Mouse (Mus musculus) layer of hippocampus, adult 2 months (tissue): ENCODE results near the gene Kcne4. TPM values are rescaled to one million over a fixed set of nuclear protein-coding genes. Genes with fewer than 3 reads are reported as not detected.

ENCODE experiments used
- DNase-seq, 2 experiments: peaks; one replicate each; pipeline ENCODE4 v3.0.0; 2022; ENCODE audit warnings: low spot score in 2 of 2
- H3K27ac ChIP-seq: fragments of 200-600 bp; 2 replicates; pipeline ENCODE4 v1.8.1; 2022
- H3K4me3 ChIP-seq: fragments of 200-600 bp; 2 replicates; pipeline ENCODE4 v1.8.1; 2022; ENCODE audit warnings: mild to moderate bottlenecking
- CTCF ChIP-seq: fragments of 200-600 bp; conservative IDR thresholded peaks from 2 replicates; pipeline ENCODE4 v1.8.1; 2022; ENCODE audit warnings: antibody characterized with exemption, mild to moderate bottlenecking, moderate library complexity
- total RNA-seq, 2 experiments: library from RNA; stranded (reverse); gene quantifications; 2 replicates each; pipeline ENCODE4 v1.2.3; 2021

Gene Kcne4
- total RNA-seq, 2 experiments from 2014 or later = 0.44 to 0.83 TPM

DNA sequence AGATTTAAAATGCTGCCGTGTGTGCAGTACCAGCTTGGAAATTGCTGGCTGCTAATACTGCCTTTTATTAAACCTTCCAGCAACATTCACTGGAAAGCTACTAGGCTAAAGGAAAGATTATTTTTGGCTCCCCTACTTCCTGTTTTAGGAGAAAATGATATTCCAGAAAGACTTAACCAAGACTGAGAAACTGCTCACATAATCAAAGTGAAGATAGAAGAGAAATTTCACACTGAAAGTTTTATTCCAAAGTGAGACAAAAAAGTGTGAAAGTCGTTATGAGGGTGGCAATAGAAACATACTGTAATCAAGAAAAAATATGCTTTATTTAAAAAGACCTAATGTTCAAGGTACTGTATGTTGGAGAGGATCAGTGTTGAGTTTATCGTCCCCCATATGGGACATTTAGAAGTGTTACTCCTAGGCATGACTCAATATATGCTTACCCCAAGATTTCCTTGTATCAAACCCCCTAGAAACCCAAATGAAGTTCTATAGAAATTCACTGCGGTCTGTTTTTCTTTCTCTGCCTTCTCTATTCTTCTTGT, 48.3 kb downstream of the Kcne4 start:
- Histone ChIP-seq H3K4me3 (no peak overlapping the region), H3K27ac (no peak overlapping the region)
- no peak for DNase-seq
- no peak for TF ChIP-seq CTCF

DNA sequence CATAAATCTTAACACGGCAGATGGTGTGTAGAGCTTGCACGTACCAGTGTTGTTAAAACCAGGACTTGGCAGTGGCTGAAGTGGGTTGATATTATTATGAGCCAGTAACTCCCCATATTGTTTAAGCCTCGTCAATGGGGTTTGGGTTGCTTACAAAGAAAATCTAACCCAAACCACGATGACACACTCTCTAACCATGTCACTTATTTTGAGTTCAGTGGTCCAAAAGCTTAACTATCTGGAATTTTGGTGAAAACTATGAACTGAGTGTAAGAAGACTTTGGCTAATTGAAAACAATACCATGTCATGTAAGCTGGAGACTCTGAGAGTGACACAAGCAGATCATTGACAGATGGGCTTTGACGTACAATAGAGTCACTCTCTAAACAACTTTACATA, 49.4 kb downstream of the Kcne4 start:
- no peak for DNase-seq
- no peak overlapping the region for H3K27ac ChIP-seq
- no peak for TF ChIP-seq CTCF
- no peak overlapping the region for H3K4me3 ChIP-seq

DNA sequence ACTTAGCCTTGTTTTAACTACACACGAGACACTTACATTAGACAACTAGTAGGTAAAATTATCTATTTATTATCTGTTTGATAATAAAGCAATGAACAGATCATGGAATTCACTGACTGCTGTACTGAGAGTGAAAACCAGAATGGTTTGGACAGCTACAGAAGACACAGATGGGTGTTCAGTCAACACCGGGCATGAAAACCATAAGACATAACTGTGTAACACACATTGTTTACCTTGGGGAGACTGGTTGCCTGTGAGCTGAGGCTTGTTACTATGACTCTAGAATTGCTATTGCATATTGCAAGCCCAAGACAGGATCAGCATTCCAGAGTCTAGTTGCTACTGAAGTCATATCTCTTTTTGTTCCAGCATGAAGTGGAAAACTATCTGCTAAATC, 49.9 kb downstream of the Kcne4 start:
- no peak for TF ChIP-seq CTCF
- DNase-seq = peak in 1 of 2 experiments; percentile 5
- no peak overlapping the region for H3K4me3 ChIP-seq
- H3K27ac ChIP-seq = no peak overlapping the region

Other genes with a start within 250 kb of the Kcne4 start
- 100 to 1,000 TPM; 186 to 188 TPM for gene Acsl3, start 158.9 kb upstream of the Kcne4 start, total RNA-seq
- gene Utp14b, start 158.7 kb upstream of the Kcne4 start, total RNA-seq = 10 to 100 TPM; 21.6 to 28.7 TPM